In the genomic region with DNA sequence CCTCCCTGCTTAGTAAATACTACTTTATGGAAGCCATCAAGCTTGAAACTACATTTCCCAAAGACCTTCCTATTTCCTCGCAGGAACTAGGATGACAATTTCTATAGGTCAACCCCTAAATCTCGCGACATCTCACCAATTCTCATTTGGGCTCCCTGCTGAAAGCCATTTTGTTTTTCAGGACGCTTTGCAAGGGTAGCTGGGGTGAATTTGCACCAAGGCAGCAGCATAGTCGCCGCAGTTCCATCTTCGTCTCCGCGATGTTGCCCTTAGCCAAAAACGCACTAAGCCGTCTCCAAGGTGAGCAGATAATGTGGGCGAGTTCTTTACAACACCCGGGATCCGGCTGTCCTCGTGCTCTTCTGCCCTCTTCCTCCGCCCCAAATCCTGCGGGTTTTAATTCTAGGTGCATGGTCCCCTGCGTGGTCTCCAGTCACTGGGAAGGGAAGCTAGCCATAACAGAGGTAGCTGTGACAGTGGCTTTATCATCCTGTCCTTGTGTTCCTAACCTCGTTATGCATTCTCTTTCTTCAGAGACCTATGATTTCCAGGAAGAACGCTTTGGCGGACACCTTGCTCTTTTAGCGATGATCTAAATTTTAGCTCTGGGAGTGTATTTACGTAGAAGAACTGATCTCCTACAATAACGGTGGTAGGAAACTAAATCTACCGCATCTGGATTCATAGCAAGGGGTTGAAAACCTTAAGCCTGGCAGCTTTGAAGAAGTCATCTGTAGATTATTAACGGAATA, we compare ENCODE assay signal across 8 mouse cellular contexts. TPM values are rescaled to one million over a fixed set of nuclear protein-coding genes. Genes with fewer than 3 reads are reported as not detected.
DNase-seq lines count a peak whose midpoint lies in the region; ATAC-seq lines count a peak whose summit lies in the region.

TSS of gene Cox7b (plus strand) at position 130 of the 752 bp plus-strand sequence.

- H3K9me3 ChIP-seq in embryonic facial prominence, embryonic 11.5 days (replicated peaks; ENCODE audit: control insufficient read depth, low read length) = no peaks in the 10 kb centered on the region
- no peaks in the 10 kb centered on the region for H3K9me3 ChIP-seq in intestine, embryonic 16.5 days (ENCODE audit: control insufficient read depth, low read length)

- H3K4me3 ChIP-seq in embryonic facial prominence, embryonic 11.5 days (ENCODE audit: low read depth, low read length) = peak within 1 kb of the TSS; percentile 52
- peak within 1 kb of the TSS; percentile 57 for H3K4me3 ChIP-seq in intestine, embryonic 16.5 days (ENCODE audit: low read length)

- H3K27me3 ChIP-seq in embryonic facial prominence, embryonic 11.5 days (ENCODE audit: control insufficient read depth, insufficient read depth, low read length) = no peaks in the 10 kb centered on the region
- no peaks in the 10 kb centered on the region for H3K27me3 ChIP-seq in intestine, embryonic 16.5 days (replicated peaks; ENCODE audit: control insufficient read depth, insufficient read depth, low read length)

- ATAC-seq in embryonic facial prominence, embryonic 11.5 days (replicated peaks; ENCODE audit: insufficient number of reproducible peaks, low FRiP score, low TSS enrichment, low read depth) = no peak; the same call in 1 of the 2 replicates
- ATAC-seq in intestine, embryonic 16.5 days = peak; percentile 26

- peak within 1 kb of the TSS; percentile 23; the same call in 1 of the 2 replicates for H3K4me2 ChIP-seq in embryonic facial prominence, embryonic 11.5 days (ENCODE audit: low read depth, low read length)
- H3K4me2 ChIP-seq in intestine, embryonic 16.5 days (ENCODE audit: low read depth, low read length) = peak within 1 kb of the TSS; percentile 16; the same call in 1 of the 2 replicates

- H3K27ac ChIP-seq in embryonic facial prominence, embryonic 11.5 days (replicated peaks; ENCODE audit: low read depth, low read length) = peak within 1 kb of the TSS; percentile 56; the same call in 1 of the 2 replicates
- peak within 1 kb of the TSS; percentile 82 for H3K27ac ChIP-seq in intestine, embryonic 16.5 days (ENCODE audit: low read length)

- peak within 1 kb of the TSS; percentile 66 for H3K9ac ChIP-seq in embryonic facial prominence, embryonic 11.5 days (replicated peaks; ENCODE audit: low read length)
- peak within 1 kb of the TSS; percentile 71 for H3K9ac ChIP-seq in intestine, embryonic 16.5 days (ENCODE audit: low read depth, low read length)

- H3K36me3 ChIP-seq in embryonic facial prominence, embryonic 11.5 days (replicated peaks; ENCODE audit: control insufficient read depth, insufficient read depth, low read depth, low read length) = no peaks in the 10 kb centered on the region
- no peaks in the 10 kb centered on the region for H3K36me3 ChIP-seq in intestine, embryonic 16.5 days (ENCODE audit: control insufficient read depth, insufficient read depth, low read length)

- peak; percentile 69 for DNase-seq in 3134 (ENCODE audit: extremely low read depth, insufficient read length, low spot score)
- DNase-seq in adrenal gland, postnatal 25 days = peak; percentile 37
- peak; percentile 92 for DNase-seq in embryonic facial prominence, embryonic 11.5 days (ENCODE audit: low spot score)
- DNase-seq in gonadal fat pad, adult 2 months (ENCODE audit: low read depth) = peak; percentile 54
- peak; percentile 80 to 91 for DNase-seq in left cerebral cortex, postnatal 25 days (ENCODE audit: low spot score in 2 of 2)
- DNase-seq in mesoderm, embryonic 11.5 days (ENCODE audit: low read depth, low spot score) = peak; percentile 92
- peak; percentile 47 to 58 for DNase-seq in right cerebral cortex, postnatal 36 days (ENCODE audit: low spot score in 2 of 2)

- intact Hi-C loops in left cerebral cortex, postnatal 25 days (cut with DNase I) = no loop called here

- H3K4me1 ChIP-seq in embryonic facial prominence, embryonic 11.5 days (ENCODE audit: control insufficient read depth, insufficient read depth, low read length) = no peaks in the 10 kb centered on the region
- no peaks in the 10 kb centered on the region for H3K4me1 ChIP-seq in intestine, embryonic 16.5 days (ENCODE audit: control insufficient read depth, insufficient read depth, low read length)

- WGBS in embryonic facial prominence, embryonic 11.5 days = 16% methylated on average over 26 of the region's 26 CpGs
- WGBS in intestine, embryonic 16.5 days = 13% methylated on average over 26 of the region's 26 CpGs

RNA-seq across cellular contexts. Expression of gene Cox7b, which starts in this region (rescaled TPM):
- total RNA-seq in adrenal gland, postnatal 25 days (2021) = 355 and 360 TPM in 2 replicates
- 312 and 369 TPM in 2 replicates for polyA plus RNA-seq in embryonic facial prominence, embryonic 11.5 days (2014; fragmentation: Nextera tagmentation; extraction: Ambion mirVana)
- 190 and 306 TPM in 2 replicates for polyA plus RNA-seq in gonadal fat pad, adult 2 months (2012; rRNA removed)
- 547 and 584 TPM in 2 replicates for polyA plus RNA-seq in intestine, embryonic 16.5 days (2015; fragmentation: Nextera tagmentation; extraction: Ambion mirVana)
- total RNA-seq in left cerebral cortex, postnatal 25 days (2021) = 100 to 1,000 TPM; 353 to 364 TPM

Comparison
In these comparisons a context has a peak if more than half of its experiments do, and no peak if none do; other contexts are left out.
1. DNase-seq: peak in every context shown above with its lines; median percentile 92 in embryonic facial prominence, embryonic 11.5 days; 92 in mesoderm, embryonic 11.5 days; 86 in left cerebral cortex, postnatal 25 days; 69 in 3134; 54 in gonadal fat pad, adult 2 months; 52 in right cerebral cortex, postnatal 36 days; 37 in adrenal gland, postnatal 25 days.